Mouse (Mus musculus) gastrocnemius, adult 18-20 months (tissue): ENCODE measurements at regions not wholly inside any gene's neighbourhood (a gene's known extent, or its start where the extent isn't known, plus 50 kb on each side); places are given as distances from the start of the nearest gene placed in this dataset.

Source experiments
- DNase-seq: peaks from one replicate; pipeline ENCODE4 v3.0.0; 2021; ENCODE audit warnings: low spot score

- no peak for DNase-seq
Observed at GRCm38 (mm10) chr15:10838584-10839288, 113.4 kb upstream of the C1qtnf3 start.

- peak; percentile 8 for DNase-seq
Observed at GRCm38 (mm10) chr15:10840621-10841034, 111.5 kb upstream of the C1qtnf3 start.

- DNase-seq: no peak
Observed at GRCm38 (mm10) chr15:10843060-10843695, 109.0 kb upstream of the C1qtnf3 start.

GRCm38 (mm10) chr15:10846722-10847121 lies 105.4 kb upstream of the C1qtnf3 start:
- DNase-seq: no peak

GRCm38 (mm10) chr15:10864004-10864775 lies 87.9 kb upstream of the C1qtnf3 start:
- no peak for DNase-seq

GRCm38 (mm10) chr15:10865109-10865508 lies 87.0 kb upstream of the C1qtnf3 start:
- no peak for DNase-seq

GRCm38 (mm10) chr15:10866794-10867193 lies 85.3 kb upstream of the C1qtnf3 start:
- DNase-seq: peak; percentile 54

GRCm38 (mm10) chr15:10868115-10868514 lies 84.0 kb upstream of the C1qtnf3 start:
- DNase-seq: no peak

- DNase-seq: no peak
Observed at GRCm38 (mm10) chr15:10868716-10869585, 83.2 kb upstream of the C1qtnf3 start.

- no peak for DNase-seq
Observed at GRCm38 (mm10) chr15:10869879-10870278, 82.3 kb upstream of the C1qtnf3 start.

- no peak for DNase-seq
Observed at GRCm38 (mm10) chr15:10872322-10872967, 79.7 kb upstream of the C1qtnf3 start.

GRCm38 (mm10) chr15:10876328-10876727 lies 75.8 kb upstream of the C1qtnf3 start:
- DNase-seq: no peak

GRCm38 (mm10) chr15:10881726-10882125 lies 70.4 kb upstream of the C1qtnf3 start:
- no peak for DNase-seq

- DNase-seq: no peak
Observed at GRCm38 (mm10) chr15:10887990-10888389, 64.1 kb upstream of the C1qtnf3 start.

GRCm38 (mm10) chr15:10890220-10890921 lies 61.8 kb upstream of the C1qtnf3 start:
- DNase-seq: peak; percentile 91

GRCm38 (mm10) chr15:10898309-10898708 lies 53.8 kb upstream of the C1qtnf3 start:
- no peak for DNase-seq

- no peak for DNase-seq
Observed at GRCm38 (mm10) chr15:10898715-10899486, 53.2 kb upstream of the C1qtnf3 start.

- no peak for DNase-seq
Observed at GRCm38 (mm10) chr15:10899904-10900303, 52.2 kb upstream of the C1qtnf3 start.

- peak; percentile 39 for DNase-seq
Observed at GRCm38 (mm10) chr15:10901075-10901474, 51.1 kb upstream of the C1qtnf3 start.
